Mouse (Mus musculus): ENCODE measurements around the gene Cdkal1. TPM values are rescaled to one million over a fixed set of nuclear protein-coding genes. Genes with fewer than 3 reads are reported as not detected.

The Cdkal1 gene
- polyA plus RNA-seq, 1 experiment from 2014 or later, result 31.8 TPM

DNA sequence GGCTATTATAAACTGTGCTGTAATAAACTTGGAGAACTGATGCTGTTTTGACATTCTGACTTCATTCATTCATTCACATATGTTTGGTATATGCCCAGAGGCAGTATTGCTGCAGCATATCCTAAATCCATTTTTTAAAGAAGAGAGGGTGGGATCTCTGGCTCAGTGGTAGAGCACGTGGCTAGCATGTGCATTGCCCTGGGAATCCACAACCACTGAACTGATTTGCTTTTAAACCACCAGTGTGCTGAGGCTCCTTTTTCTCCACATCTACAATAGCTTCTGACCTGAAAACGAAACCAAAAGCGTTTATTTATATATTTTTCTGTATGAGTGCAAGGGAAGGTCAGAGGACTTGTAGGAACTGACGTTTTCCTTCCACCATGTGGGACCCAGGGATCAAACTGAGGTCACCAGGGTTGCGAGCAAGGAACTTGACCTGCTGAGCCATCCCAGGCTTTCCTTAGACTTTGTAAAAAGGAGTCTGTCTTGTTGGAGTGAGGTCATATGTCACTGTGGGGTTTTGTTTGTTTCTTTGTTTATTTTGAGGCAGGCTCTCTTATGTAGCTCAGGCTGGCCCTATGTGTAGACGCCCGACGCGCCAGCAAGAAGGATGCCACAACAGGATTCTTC is 562.8 kb downstream of the Cdkal1 start:
- Histone ChIP-seq H3K4me2 (no peak overlapping the region), H3K9me3 (no peaks in the 10 kb centered on the region), H3K4me3 (no peak overlapping the region), H3K9ac (no peak overlapping the region), H3K27me3 (no peaks in the 10 kb centered on the region), H3K4me1 (no peaks in the 10 kb centered on the region), H3K36me3 (no peaks in the 10 kb centered on the region), H3K27ac (no peak overlapping the region)
- ATAC-seq (ENCODE audit: insufficient number of reproducible peaks, low FRiP score, low TSS enrichment, low read depth), result no peak
- 82% methylated on average over 9 of the region's 9 CpGs for WGBS

DNA sequence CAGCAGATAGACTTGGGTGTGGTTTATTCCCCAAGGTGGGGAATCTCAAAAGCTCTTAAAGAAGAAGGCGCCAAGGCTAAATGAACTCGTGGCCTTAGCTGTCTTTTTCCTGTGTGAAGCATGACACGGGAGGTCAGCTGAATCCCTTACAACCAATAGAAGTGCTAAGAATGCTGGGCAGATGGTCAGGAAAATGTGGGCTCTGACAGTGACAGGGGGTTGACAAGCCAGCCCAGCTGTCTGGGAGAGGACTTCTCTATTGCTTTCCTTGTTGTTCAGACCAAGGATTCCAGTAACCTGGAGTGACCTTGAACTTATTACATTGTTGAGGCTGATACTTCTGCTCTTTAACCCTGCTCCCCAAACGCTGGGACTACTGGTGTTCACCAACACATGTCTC is 564.9 kb downstream of the Cdkal1 start:
- no peaks in the 10 kb centered on the region for H3K27me3 ChIP-seq
- H3K4me2 ChIP-seq, result no peak overlapping the region
- no peak overlapping the region for H3K4me3 ChIP-seq
- 61% methylated on average over 4 of the region's 4 CpGs for WGBS
- no peak for ATAC-seq (ENCODE audit: insufficient number of reproducible peaks, low FRiP score, low TSS enrichment, low read depth)
- H3K27ac ChIP-seq, result no peak overlapping the region
- H3K4me1 ChIP-seq, result no peaks in the 10 kb centered on the region
- no peaks in the 10 kb centered on the region for H3K36me3 ChIP-seq
- H3K9me3 ChIP-seq, result no peaks in the 10 kb centered on the region
- H3K9ac ChIP-seq, result no peak overlapping the region

GRCm38 (mm10) chr13:29285058-29285457 is 570.4 kb downstream of the Cdkal1 start:
- Histone ChIP-seq H3K27ac (no peak overlapping the region), H3K9ac (no peak overlapping the region), H3K4me2 (no peak overlapping the region), H3K36me3 (no peaks in the 10 kb centered on the region), H3K4me3 (no peak overlapping the region), H3K4me1 (no peaks in the 10 kb centered on the region), H3K27me3 (no peaks in the 10 kb centered on the region), H3K9me3 (no peaks in the 10 kb centered on the region)
- 36% methylated on average over 3 of the region's 3 CpGs for WGBS
- no peak for ATAC-seq (ENCODE audit: insufficient number of reproducible peaks, low FRiP score, low TSS enrichment, low read depth)

GRCm38 (mm10) chr13:29281556-29281955 is 573.9 kb downstream of the Cdkal1 start:
- 65% methylated on average over 6 of the region's 6 CpGs for WGBS
- ATAC-seq (ENCODE audit: insufficient number of reproducible peaks, low FRiP score, low TSS enrichment, low read depth), result no peak
- Histone ChIP-seq H3K4me2 (no peak overlapping the region), H3K27me3 (no peaks in the 10 kb centered on the region), H3K4me3 (no peak overlapping the region), H3K27ac (no peak overlapping the region), H3K4me1 (no peaks in the 10 kb centered on the region), H3K36me3 (no peaks in the 10 kb centered on the region), H3K9me3 (no peaks in the 10 kb centered on the region), H3K9ac (no peak overlapping the region)

GRCm38 (mm10) chr13:29278156-29278555 is 577.3 kb downstream of the Cdkal1 start:
- Histone ChIP-seq H3K4me3 (no peak overlapping the region), H3K27me3 (no peaks in the 10 kb centered on the region), H3K9me3 (no peaks in the 10 kb centered on the region), H3K4me1 (0 out of 2 replicates have a peak, but pooled peaks cover 3% of the 10 kb centered on the region), H3K36me3 (no peaks in the 10 kb centered on the region), H3K9ac (no peak overlapping the region), H3K4me2 (no peak overlapping the region), H3K27ac (no peak overlapping the region)
- no peak for ATAC-seq (ENCODE audit: insufficient number of reproducible peaks, low FRiP score, low TSS enrichment, low read depth)
- 68% methylated on average over 4 of the region's 4 CpGs for WGBS

DNA sequence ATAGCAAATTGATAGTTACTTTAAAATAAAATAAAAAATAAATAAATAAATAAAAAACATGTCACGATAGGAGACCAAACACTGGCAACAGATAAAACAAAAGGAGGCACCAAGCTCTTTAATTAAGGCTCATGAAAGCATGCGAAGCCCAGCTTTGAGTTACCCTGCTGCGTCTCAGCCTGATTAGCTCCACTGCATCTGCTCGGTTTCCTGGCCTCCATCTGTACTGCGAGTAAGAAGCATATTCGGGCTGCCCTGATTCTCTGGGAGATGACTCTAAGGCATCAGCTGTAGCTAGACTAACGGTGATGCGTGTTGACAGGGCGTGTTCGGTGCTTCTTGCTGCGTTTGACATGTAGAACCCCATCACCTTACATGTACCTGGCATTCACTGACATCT is 581.2 kb downstream of the Cdkal1 start:
- H3K27ac ChIP-seq, result no peak overlapping the region
- H3K4me3 ChIP-seq, result no peak overlapping the region
- 77% methylated on average over 11 of the region's 11 CpGs for WGBS
- no peak overlapping the region for H3K4me2 ChIP-seq
- no peaks in the 10 kb centered on the region for H3K36me3 ChIP-seq
- no peak overlapping the region for H3K9ac ChIP-seq
- no peaks in the 10 kb centered on the region for H3K9me3 ChIP-seq
- H3K4me1 ChIP-seq, result 0 out of 2 replicates have a peak, but pooled peaks cover 3% of the 10 kb centered on the region
- H3K27me3 ChIP-seq, result no peaks in the 10 kb centered on the region
- ATAC-seq (ENCODE audit: insufficient number of reproducible peaks, low FRiP score, low TSS enrichment, low read depth), result no peak

DNA sequence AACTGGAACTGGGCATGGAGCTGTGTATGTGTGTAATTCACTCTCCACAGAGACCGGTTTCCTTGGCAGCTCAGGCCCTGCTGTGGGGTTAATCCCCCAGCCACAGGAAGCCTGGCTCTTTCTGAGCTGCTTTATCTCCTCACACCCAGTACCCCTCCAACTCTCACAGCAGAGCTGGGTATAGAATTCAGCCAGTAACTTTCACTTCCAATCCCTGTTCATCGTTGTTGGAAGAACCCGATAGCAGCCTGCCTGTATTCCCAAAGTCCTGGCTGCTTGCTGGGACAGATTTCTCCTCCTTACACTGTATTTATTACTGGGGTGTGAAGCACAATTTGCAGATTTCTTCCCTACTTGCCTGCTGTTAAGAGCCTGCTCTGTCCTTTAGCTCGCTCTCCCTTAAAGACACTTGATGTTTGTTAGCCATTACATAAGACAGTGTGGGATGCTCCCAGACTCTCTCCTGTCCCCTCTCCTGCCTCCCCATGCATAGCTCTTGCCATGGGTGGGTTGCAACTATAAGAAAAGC is 581.7 kb downstream of the Cdkal1 start:
- Histone ChIP-seq H3K9me3 (no peaks in the 10 kb centered on the region), H3K27me3 (no peaks in the 10 kb centered on the region), H3K36me3 (no peaks in the 10 kb centered on the region), H3K4me3 (no peak overlapping the region), H3K9ac (no peak overlapping the region), H3K4me1 (0 out of 2 replicates have a peak, but pooled peaks cover 3% of the 10 kb centered on the region), H3K27ac (no peak overlapping the region), H3K4me2 (no peak overlapping the region)
- no peak for ATAC-seq (ENCODE audit: insufficient number of reproducible peaks, low FRiP score, low TSS enrichment, low read depth)
- WGBS, result 44% methylated on average over 4 of the region's 4 CpGs

GRCm38 (mm10) chr13:29271451-29271850 is 584.0 kb downstream of the Cdkal1 start:
- H3K36me3 ChIP-seq, result no peaks in the 10 kb centered on the region
- H3K4me1 ChIP-seq, result 0 out of 2 replicates have a peak, but pooled peaks cover 3% of the 10 kb centered on the region
- no peaks in the 10 kb centered on the region for H3K9me3 ChIP-seq
- H3K27ac ChIP-seq, result no peak overlapping the region
- ATAC-seq (ENCODE audit: insufficient number of reproducible peaks, low FRiP score, low TSS enrichment, low read depth), result no peak
- H3K4me2 ChIP-seq, result no peak overlapping the region
- no peak overlapping the region for H3K9ac ChIP-seq
- H3K4me3 ChIP-seq, result no peak overlapping the region
- no peaks in the 10 kb centered on the region for H3K27me3 ChIP-seq

- H3K9ac ChIP-seq, result no peak overlapping the region
- no peaks in the 10 kb centered on the region for H3K36me3 ChIP-seq
- H3K4me2 ChIP-seq, result no peak overlapping the region
- H3K4me3 ChIP-seq, result no peak overlapping the region
- no peaks in the 10 kb centered on the region for H3K4me1 ChIP-seq
- no peak overlapping the region for H3K27ac ChIP-seq
- no peaks in the 10 kb centered on the region for H3K9me3 ChIP-seq
- ATAC-seq (ENCODE audit: insufficient number of reproducible peaks, low FRiP score, low TSS enrichment, low read depth), result no peak
- WGBS, result 77% methylated on average over 11 of the region's 11 CpGs
- no peaks in the 10 kb centered on the region for H3K27me3 ChIP-seq
Measured at GRCm38 (mm10) chr13:29264015-29264711, 591.3 kb downstream of the Cdkal1 start.

GRCm38 (mm10) chr13:29262164-29262563 is 593.3 kb downstream of the Cdkal1 start:
- H3K4me3 ChIP-seq, result no peak overlapping the region
- no peaks in the 10 kb centered on the region for H3K9me3 ChIP-seq
- no peak overlapping the region for H3K9ac ChIP-seq
- no peaks in the 10 kb centered on the region for H3K27me3 ChIP-seq
- no peaks in the 10 kb centered on the region for H3K36me3 ChIP-seq
- ATAC-seq (ENCODE audit: insufficient number of reproducible peaks, low FRiP score, low TSS enrichment, low read depth), result peak; percentile 40; the same call in 1 of the 2 replicates
- WGBS, result 88% methylated on average over 4 of the region's 4 CpGs
- no peaks in the 10 kb centered on the region for H3K4me1 ChIP-seq
- H3K27ac ChIP-seq, result no peak overlapping the region
- no peak overlapping the region for H3K4me2 ChIP-seq

DNA sequence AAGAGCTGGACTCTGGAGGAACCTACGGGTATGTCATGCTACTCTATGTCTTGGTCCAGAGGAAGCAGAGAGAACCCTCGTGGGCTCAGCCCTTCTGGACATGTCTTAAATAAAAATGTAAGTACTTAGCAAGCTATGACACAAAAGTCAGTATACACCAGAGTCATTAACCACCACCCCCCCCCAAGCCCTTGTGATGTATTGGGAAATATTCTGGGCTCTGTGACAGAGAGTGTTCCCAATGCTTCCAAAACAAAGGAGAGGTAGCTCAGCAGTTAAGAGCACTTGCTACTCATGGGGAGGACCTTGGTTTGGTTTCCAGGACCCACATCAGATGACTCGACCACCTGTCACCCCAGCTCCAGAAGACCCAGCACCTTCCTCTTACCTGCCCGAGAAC is 606.9 kb downstream of the Cdkal1 start:
- no peaks in the 10 kb centered on the region for H3K9me3 ChIP-seq
- 77% methylated on average over 4 of the region's 4 CpGs for WGBS
- no peak overlapping the region for H3K27ac ChIP-seq
- H3K27me3 ChIP-seq, result no peaks in the 10 kb centered on the region
- no peak overlapping the region for H3K9ac ChIP-seq
- H3K4me2 ChIP-seq, result no peak overlapping the region
- no peak for ATAC-seq (ENCODE audit: insufficient number of reproducible peaks, low FRiP score, low TSS enrichment, low read depth)
- no peaks in the 10 kb centered on the region for H3K4me1 ChIP-seq
- no peaks in the 10 kb centered on the region for H3K36me3 ChIP-seq
- no peak overlapping the region for H3K4me3 ChIP-seq

DNA sequence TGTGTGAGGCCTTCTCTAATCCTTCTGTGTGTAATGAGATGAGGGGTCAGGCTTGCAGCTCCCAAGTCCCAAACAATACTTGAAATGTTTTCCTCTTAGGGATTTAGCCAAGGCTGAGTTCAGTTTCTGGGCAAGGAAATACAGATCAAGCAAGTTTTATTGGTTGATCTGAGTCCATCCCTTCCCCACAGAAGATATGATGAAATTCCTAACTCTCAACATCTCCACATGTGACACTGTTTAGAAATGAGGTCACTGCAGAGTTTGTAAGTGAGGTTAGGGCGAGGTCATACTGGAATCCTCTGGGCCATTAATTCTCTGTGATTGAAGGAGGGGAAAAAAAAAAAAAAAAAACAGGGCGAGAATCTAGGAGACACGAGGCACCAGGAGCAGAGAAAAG is 607.7 kb downstream of the Cdkal1 start:
- ATAC-seq (ENCODE audit: insufficient number of reproducible peaks, low FRiP score, low TSS enrichment, low read depth), result no peak
- H3K9me3 ChIP-seq, result no peaks in the 10 kb centered on the region
- no peak overlapping the region for H3K9ac ChIP-seq
- no peak overlapping the region for H3K4me3 ChIP-seq
- H3K4me1 ChIP-seq, result no peaks in the 10 kb centered on the region
- no peak overlapping the region for H3K27ac ChIP-seq
- no peak overlapping the region for H3K4me2 ChIP-seq
- H3K36me3 ChIP-seq, result no peaks in the 10 kb centered on the region
- no peaks in the 10 kb centered on the region for H3K27me3 ChIP-seq
- WGBS, result 60% methylated on average over 3 of the region's 3 CpGs

All from limb, embryonic 15.5 days (tissue).